8 mouse cellular contexts compared by ENCODE assay signal in genomic region chr10:119168791-119169190, GRCm38 (mm10).
DNase-seq lines count a peak whose midpoint lies in the region; TF ChIP-seq lines count a peak whose summit lies in the region.
"Had no signal": no experiment of that assay in that cellular context is flagged by ENCODE, and none has a peak within 500 bp of the region (broad histone marks: within the 10 kb centered on the region; RNA-seq: fewer than 3 reads in every experiment).

No protein-coding gene starts in this region.

- TF ChIP-seq CTCF in MEL (IDR thresholded peaks at IDR 0.05 in 2 of 3, conservative IDR thresholded peaks at IDR 0.05 in 1 of 3; ENCODE audit: control insufficient read depth in 1 of 3, insufficient read depth in 1 of 3, low read depth in 2 of 3, low read length in 3 of 3, poor library complexity in 1 of 3, severe bottlenecking in 1 of 3), result no peak; a peak in 1 of 6 replicates

- peak; percentile 10 for DNase-seq in layer of hippocampus, adult 11-12 months (ENCODE audit: low spot score)
- no peak for DNase-seq in layer of hippocampus, postnatal 36 days
- DNase-seq in MEL (ENCODE audit: low read depth, low spot score) (no peak), adipocyte (ENCODE audit: low spot score) (no peak)
- DNase-seq in embryo, embryonic 11.5 days (ENCODE audit: low read depth, low spot score), result peak; percentile 13
- peak; percentile 33 for DNase-seq in limb, embryonic 10.5 days (ENCODE audit: low spot score)
- no peak for DNase-seq in thymus, postnatal 0 days (ENCODE audit: low spot score)

- H3K4me3 ChIP-seq in MEL (ENCODE audit: control insufficient read depth in 1 of 2, insufficient read depth in 1 of 2, low read depth in 2 of 2, low read length in 2 of 2), result no peak overlapping the region
- no peak overlapping the region for H3K4me3 ChIP-seq in limb, embryonic 10.5 days
- H3K4me3 ChIP-seq: embryonic facial prominence, embryonic 13.5 days had no signal

- H3K27me3 ChIP-seq in MEL (ENCODE audit: control insufficient read depth in 1 of 2, insufficient read depth in 2 of 2, low read length in 2 of 2), result no peaks in the 10 kb centered on the region
- H3K27me3 ChIP-seq in limb, embryonic 10.5 days (ENCODE audit: low read depth, poor library complexity, severe bottlenecking), result no peaks in the 10 kb centered on the region
- H3K27me3 ChIP-seq: embryonic facial prominence, embryonic 13.5 days had no signal

- TF ChIP-seq EP300 in MEL (IDR thresholded peaks at IDR 0.05; ENCODE audit: low read depth in 1 of 2, low read length in 2 of 2), result no peak

- H3K9me3 ChIP-seq in MEL (replicated peaks; ENCODE audit: insufficient read depth, low read length), result no peaks in the 10 kb centered on the region
- no peaks in the 10 kb centered on the region for H3K9me3 ChIP-seq in limb, embryonic 10.5 days (replicated peaks)
- H3K9me3 ChIP-seq: embryonic facial prominence, embryonic 13.5 days had no signal

- H3K4me1 ChIP-seq in MEL (ENCODE audit: control insufficient read depth in 1 of 2, insufficient read depth in 2 of 2, low read length in 2 of 2), result no peaks in the 10 kb centered on the region
- peaks cover 4% of the 10 kb centered on the region; the same call in 1 of the 2 replicates for H3K4me1 ChIP-seq in limb, embryonic 10.5 days

- H3K79me2 ChIP-seq in MEL (ENCODE audit: control insufficient read depth, insufficient read depth, low read length, poor library complexity), result no peaks in the 10 kb centered on the region

- H3K27ac ChIP-seq in MEL (ENCODE audit: control insufficient read depth, low read depth, low read length), result no peak overlapping the region
- H3K27ac ChIP-seq in limb, embryonic 10.5 days, result no peak overlapping the region
- H3K27ac ChIP-seq: embryonic facial prominence, embryonic 13.5 days had no signal

- TF ChIP-seq RAD21 in MEL (IDR thresholded peaks at IDR 0.05; ENCODE audit: low read depth, low read length), result peak; percentile 29

- no peak overlapping the region for H3K9ac ChIP-seq in MEL (ENCODE audit: control insufficient read depth, low read depth, low read length, poor library complexity, severe bottlenecking)
- H3K9ac ChIP-seq: embryonic facial prominence, embryonic 13.5 days had no signal

- no peak for TF ChIP-seq POLR2A in MEL (IDR thresholded peaks at IDR 0.05; ENCODE audit: control insufficient read depth in 1 of 2, insufficient read depth in 1 of 2, low read depth in 1 of 2, low read length in 2 of 2, poor library complexity in 1 of 2)

- WGBS in limb, embryonic 10.5 days, result 37% methylated on average over 14 of the region's 14 CpGs

- no peaks in the 10 kb centered on the region for H3K36me3 ChIP-seq in MEL (ENCODE audit: control insufficient read depth in 1 of 2, insufficient read depth in 2 of 2, low read length in 2 of 2)
- no peaks in the 10 kb centered on the region for H3K36me3 ChIP-seq in limb, embryonic 10.5 days
- H3K36me3 ChIP-seq: embryonic facial prominence, embryonic 13.5 days had no signal

TF ChIP-seq in MEL, 35 proteins besides CTCF, POLR2A, EP300 and RAD21:
- TF ChIP-seq CHD1 (IDR thresholded peaks at IDR 0.05; ENCODE audit: low read depth, low read length), result no peak
- TF ChIP-seq SMC3 (IDR thresholded peaks at IDR 0.05; ENCODE audit: low read depth, low read length), result peak; percentile 32
TF ChIP-seq in MEL: peak in this region for 1.

Comparison
In these comparisons a context has a peak if more than half of its experiments do, and no peak if none do; other contexts are left out.
1. DNase-seq: peak in layer of hippocampus, adult 11-12 months (single experiment), embryo, embryonic 11.5 days (single experiment) and limb, embryonic 10.5 days (single experiment); none in layer of hippocampus, postnatal 36 days (0 of 2), MEL (single experiment), thymus, postnatal 0 days (single experiment) and adipocyte (single experiment).